Mouse (Mus musculus) limb, embryonic 10.5 days (tissue): ENCODE measurements at regions not wholly inside any gene's neighbourhood (a gene's known extent, or its start where the extent isn't known, plus 50 kb on each side); places are given as distances from the start of the nearest gene placed in this dataset.

Experiments
- DNase-seq: peaks from one replicate; pipeline ENCODE4 v3.0.0-alpha.2; 2017; ENCODE audit warnings: low spot score
- H3K27ac ChIP-seq: fragments of 300-500 bp; sonication (generic); 2 replicates; pipeline ENCODE4 v1.5.1; 2016; ENCODE audit warnings: mild to moderate bottlenecking
- H3K27me3 ChIP-seq: fragments of 300-500 bp; sonication (generic); 2 replicates; pipeline ENCODE4 v1.6.1; 2016; ENCODE audit warnings: low read depth, mild to moderate bottlenecking; ENCODE audit not compliant: poor library complexity, severe bottlenecking
- H3K36me3 ChIP-seq: fragments of 300-500 bp; sonication (generic); 2 replicates; pipeline ENCODE4 v1.6.1; 2016; ENCODE audit warnings: mild to moderate bottlenecking, moderate library complexity
- H3K4me1 ChIP-seq: fragments of 300-500 bp; sonication (generic); 2 replicates; pipeline ENCODE4 v1.6.1; 2016
- H3K4me3 ChIP-seq: fragments of 300-500 bp; sonication (generic); 2 replicates; pipeline ENCODE4 v1.5.1; 2016; ENCODE audit warnings: mild to moderate bottlenecking, moderate library complexity
- H3K9me3 ChIP-seq: fragments of 300-500 bp; sonication (generic); replicated peaks from 2 replicates; pipeline ENCODE4 v1.6.1; 2016; ENCODE audit warnings: mild to moderate bottlenecking
- WGBS: fragments of 180-500 bp; shearing (Covaris S2); methylation state at CpG from one replicate; pipeline ENCODE4 v1.1.7; 2016; 5-methylcytosine and 5-hydroxymethylcytosine counted together

GRCm38 (mm10) chr15:86645244-86645643 is 431.0 kb downstream of the Tbc1d22a start:
- no peak for DNase-seq
- H3K27ac ChIP-seq, result no peak overlapping the region
- H3K4me3 ChIP-seq, result no peak overlapping the region
- no peaks in the 10 kb centered on the region for H3K4me1 ChIP-seq
- 81% methylated on average over 9 of the region's 9 CpGs for WGBS
- H3K27me3 ChIP-seq, result no peaks in the 10 kb centered on the region
- H3K36me3 ChIP-seq, result no peaks in the 10 kb centered on the region
- no peaks in the 10 kb centered on the region for H3K9me3 ChIP-seq

GRCm38 (mm10) chr15:86648131-86648530 is 433.9 kb downstream of the Tbc1d22a start:
- WGBS, result 93% methylated on average over 3 of the region's 3 CpGs
- no peak overlapping the region for H3K27ac ChIP-seq
- H3K9me3 ChIP-seq, result no peaks in the 10 kb centered on the region
- no peak overlapping the region for H3K4me3 ChIP-seq
- H3K4me1 ChIP-seq, result no peaks in the 10 kb centered on the region
- no peaks in the 10 kb centered on the region for H3K36me3 ChIP-seq
- H3K27me3 ChIP-seq, result no peaks in the 10 kb centered on the region
- DNase-seq, result no peak

GRCm38 (mm10) chr15:86673096-86673520 is 458.8 kb downstream of the Tbc1d22a start:
- Histone ChIP-seq H3K27ac (no peak overlapping the region), H3K36me3 (no peaks in the 10 kb centered on the region), H3K27me3 (no peaks in the 10 kb centered on the region), H3K9me3 (no peaks in the 10 kb centered on the region), H3K4me1 (no peaks in the 10 kb centered on the region), H3K4me3 (no peak overlapping the region)
- 36% methylated on average over 9 of the region's 9 CpGs for WGBS
- peak; percentile 75 for DNase-seq

GRCm38 (mm10) chr15:86677016-86677415 is 462.8 kb downstream of the Tbc1d22a start:
- H3K9me3 ChIP-seq, result no peaks in the 10 kb centered on the region
- H3K27me3 ChIP-seq, result no peaks in the 10 kb centered on the region
- H3K4me1 ChIP-seq, result no peaks in the 10 kb centered on the region
- no peak overlapping the region for H3K27ac ChIP-seq
- H3K36me3 ChIP-seq, result no peaks in the 10 kb centered on the region
- DNase-seq, result no peak
- H3K4me3 ChIP-seq, result no peak overlapping the region
- 89% methylated on average over 7 of the region's 7 CpGs for WGBS

GRCm38 (mm10) chr15:86683081-86683480 is 468.8 kb downstream of the Tbc1d22a start:
- 92% methylated on average over 12 of the region's 12 CpGs for WGBS
- Histone ChIP-seq H3K27me3 (no peaks in the 10 kb centered on the region), H3K4me3 (no peak overlapping the region), H3K4me1 (no peaks in the 10 kb centered on the region), H3K9me3 (no peaks in the 10 kb centered on the region), H3K36me3 (no peaks in the 10 kb centered on the region), H3K27ac (no peak overlapping the region)
- no peak for DNase-seq

- WGBS, result 80% methylated on average over 8 of the region's 8 CpGs
- Histone ChIP-seq H3K4me1 (no peaks in the 10 kb centered on the region), H3K4me3 (no peak overlapping the region), H3K36me3 (no peaks in the 10 kb centered on the region), H3K9me3 (no peaks in the 10 kb centered on the region), H3K27ac (no peak overlapping the region), H3K27me3 (no peaks in the 10 kb centered on the region)
- DNase-seq, result no peak
These were observed 475.4 kb downstream of the Tbc1d22a start for GRCm38 (mm10) chr15:86689694-86690093.

GRCm38 (mm10) chr15:86696806-86697205 is 482.5 kb downstream of the Tbc1d22a start:
- 86% methylated on average over 4 of the region's 4 CpGs for WGBS
- no peaks in the 10 kb centered on the region for H3K27me3 ChIP-seq
- H3K27ac ChIP-seq, result no peak overlapping the region
- H3K9me3 ChIP-seq, result no peaks in the 10 kb centered on the region
- no peaks in the 10 kb centered on the region for H3K4me1 ChIP-seq
- DNase-seq, result no peak
- no peaks in the 10 kb centered on the region for H3K36me3 ChIP-seq
- no peak overlapping the region for H3K4me3 ChIP-seq

GRCm38 (mm10) chr15:86710429-86710828 is 496.2 kb downstream of the Tbc1d22a start:
- WGBS, result 89% methylated on average over 2 of the region's 2 CpGs
- Histone ChIP-seq H3K4me3 (no peak overlapping the region), H3K36me3 (no peaks in the 10 kb centered on the region), H3K27me3 (no peaks in the 10 kb centered on the region), H3K4me1 (peaks cover 5% of the 10 kb centered on the region; the same call in 1 of the 2 replicates), H3K9me3 (no peaks in the 10 kb centered on the region), H3K27ac (no peak overlapping the region)
- DNase-seq, result no peak

GRCm38 (mm10) chr15:86718376-86718775 is 504.1 kb downstream of the Tbc1d22a start:
- H3K9me3 ChIP-seq, result no peaks in the 10 kb centered on the region
- WGBS, result 61% methylated on average over 9 of the region's 9 CpGs
- H3K27ac ChIP-seq, result no peak overlapping the region
- H3K4me3 ChIP-seq, result no peak overlapping the region
- no peaks in the 10 kb centered on the region for H3K27me3 ChIP-seq
- H3K4me1 ChIP-seq, result no peaks in the 10 kb centered on the region
- no peaks in the 10 kb centered on the region for H3K36me3 ChIP-seq
- no peak for DNase-seq

- Histone ChIP-seq H3K4me1 (no peaks in the 10 kb centered on the region), H3K9me3 (no peaks in the 10 kb centered on the region), H3K36me3 (no peaks in the 10 kb centered on the region), H3K27me3 (no peaks in the 10 kb centered on the region), H3K27ac (no peak overlapping the region), H3K4me3 (no peak overlapping the region)
- WGBS, result 83% methylated on average over 12 of the region's 12 CpGs
- no peak for DNase-seq
These were observed 504.8 kb downstream of the Tbc1d22a start for GRCm38 (mm10) chr15:86719088-86719487.

GRCm38 (mm10) chr15:86721131-86721530 is 506.9 kb downstream of the Tbc1d22a start:
- H3K27me3 ChIP-seq, result no peaks in the 10 kb centered on the region
- no peaks in the 10 kb centered on the region for H3K36me3 ChIP-seq
- no peak overlapping the region for H3K27ac ChIP-seq
- no peak overlapping the region for H3K4me3 ChIP-seq
- DNase-seq, result no peak
- 68% methylated on average over 5 of the region's 5 CpGs for WGBS
- no peaks in the 10 kb centered on the region for H3K4me1 ChIP-seq
- no peaks in the 10 kb centered on the region for H3K9me3 ChIP-seq

- Histone ChIP-seq H3K36me3 (no peaks in the 10 kb centered on the region), H3K27ac (no peak overlapping the region), H3K4me1 (no peaks in the 10 kb centered on the region), H3K4me3 (no peak overlapping the region), H3K27me3 (no peaks in the 10 kb centered on the region), H3K9me3 (no peaks in the 10 kb centered on the region)
- DNase-seq, result no peak
These were observed 523.7 kb downstream of the Tbc1d22a start for GRCm38 (mm10) chr15:86737945-86738344.

- no peak overlapping the region for H3K4me3 ChIP-seq
- no peaks in the 10 kb centered on the region for H3K4me1 ChIP-seq
- H3K27me3 ChIP-seq, result no peaks in the 10 kb centered on the region
- no peaks in the 10 kb centered on the region for H3K9me3 ChIP-seq
- WGBS, result 85% methylated on average over 5 of the region's 5 CpGs
- no peaks in the 10 kb centered on the region for H3K36me3 ChIP-seq
- DNase-seq, result no peak
- no peak overlapping the region for H3K27ac ChIP-seq
These were observed 524.1 kb downstream of the Tbc1d22a start for GRCm38 (mm10) chr15:86738356-86738755.

GRCm38 (mm10) chr15:86738776-86739175 is 524.5 kb downstream of the Tbc1d22a start:
- H3K4me1 ChIP-seq, result no peaks in the 10 kb centered on the region
- H3K9me3 ChIP-seq, result no peaks in the 10 kb centered on the region
- 88% methylated on average over 5 of the region's 5 CpGs for WGBS
- no peak overlapping the region for H3K4me3 ChIP-seq
- no peak for DNase-seq
- no peaks in the 10 kb centered on the region for H3K27me3 ChIP-seq
- no peaks in the 10 kb centered on the region for H3K36me3 ChIP-seq
- no peak overlapping the region for H3K27ac ChIP-seq
